Mouse (Mus musculus): Measurements from ENCODE around the gene Cox11. TPM values are rescaled to one million over a fixed set of nuclear protein-coding genes. Genes with fewer than 3 reads are reported as not detected.
A peak's percentile ranks its signal among the peaks of the same experiment; 100 is the strongest.

The Cox11 gene
- polyA plus RNA-seq, 1 experiment from 2014 or later, result 44.1 TPM

DNA sequence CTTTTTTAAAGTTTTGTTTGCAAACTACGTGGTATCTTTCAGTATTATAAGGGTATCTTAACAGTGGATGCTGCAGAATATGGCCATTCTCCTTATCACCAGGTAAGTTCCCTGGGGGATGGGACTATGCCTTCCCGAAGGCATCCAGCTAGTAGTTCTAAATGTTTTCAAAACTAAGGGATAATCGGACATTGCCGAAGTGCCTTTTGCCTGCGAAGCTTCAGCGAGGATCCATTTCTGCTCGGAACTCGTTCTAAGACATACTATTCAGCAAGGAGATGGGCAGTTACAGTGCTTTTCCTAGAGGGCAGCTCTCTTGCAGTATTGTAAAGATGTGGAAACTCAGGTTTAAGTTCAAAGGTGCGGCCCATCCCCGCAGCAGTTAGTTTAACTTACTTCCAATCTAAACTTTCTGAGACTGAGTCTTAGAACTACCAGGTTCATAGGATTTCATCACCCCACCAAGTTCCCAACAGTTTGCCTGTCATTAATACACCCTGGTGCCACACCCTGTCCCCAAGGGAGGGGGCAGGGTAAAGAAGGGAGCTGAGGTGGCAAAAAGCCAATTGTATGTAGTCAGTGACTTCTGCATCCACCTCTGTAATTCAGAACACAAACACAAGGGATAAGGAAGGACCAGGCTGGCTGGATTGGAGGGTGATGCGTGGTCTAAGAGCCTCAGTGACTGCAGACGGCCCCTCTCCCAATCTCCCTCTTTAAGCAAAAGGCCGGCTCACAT is 48.5 kb downstream of the Cox11 start:
- WGBS, result 74% methylated on average over 13 of the region's 13 CpGs
- Histone ChIP-seq H3K4me2 (peak overlapping the region; percentile 91), H3K27me3 (replicated peaks) (no peaks in the 10 kb centered on the region), H3K4me1 (peaks cover 15% of the 10 kb centered on the region), H3K9ac (replicated peaks) (peak overlapping the region; percentile 62; the same call in 1 of the 2 replicates), H3K36me3 (no peaks in the 10 kb centered on the region), H3K27ac (replicated peaks) (no peak overlapping the region), H3K4me3 (replicated peaks) (peak overlapping the region; percentile 63), H3K9me3 (replicated peaks) (no peaks in the 10 kb centered on the region)
- ATAC-seq (ENCODE audit: low FRiP score), result no peak

DNA sequence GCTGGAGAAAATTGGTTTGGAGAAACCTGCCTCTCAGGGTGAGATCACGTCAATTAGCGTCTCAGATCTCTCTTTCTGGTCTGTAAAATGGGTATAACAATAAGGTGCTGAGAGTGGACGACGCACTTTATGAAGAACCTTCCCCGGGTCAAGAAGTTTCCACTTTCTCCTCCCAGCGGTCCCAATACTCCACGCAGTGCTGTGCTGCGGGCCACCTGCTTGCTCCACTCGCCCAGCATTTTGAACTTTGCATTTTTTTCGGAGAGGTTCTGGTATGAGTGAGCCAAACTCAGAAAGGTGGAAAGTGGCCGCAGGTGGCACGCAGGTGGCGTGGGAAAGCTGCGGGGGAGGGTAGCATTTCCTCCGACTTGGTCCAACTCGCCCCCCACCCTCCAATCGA is 49.1 kb downstream of the Cox11 start:
- Histone ChIP-seq H3K4me3 (replicated peaks) (peak overlapping the region; percentile 63), H3K4me2 (peak overlapping the region; percentile 91), H3K27me3 (replicated peaks) (no peaks in the 10 kb centered on the region), H3K9ac (replicated peaks) (peak overlapping the region; percentile 62), H3K36me3 (no peaks in the 10 kb centered on the region), H3K27ac (replicated peaks) (peak overlapping the region; percentile 83), H3K4me1 (peaks cover 15% of the 10 kb centered on the region), H3K9me3 (replicated peaks) (no peaks in the 10 kb centered on the region)
- WGBS, result 1% methylated on average over 17 of the region's 17 CpGs
- ATAC-seq (ENCODE audit: low FRiP score), result no peak

DNA sequence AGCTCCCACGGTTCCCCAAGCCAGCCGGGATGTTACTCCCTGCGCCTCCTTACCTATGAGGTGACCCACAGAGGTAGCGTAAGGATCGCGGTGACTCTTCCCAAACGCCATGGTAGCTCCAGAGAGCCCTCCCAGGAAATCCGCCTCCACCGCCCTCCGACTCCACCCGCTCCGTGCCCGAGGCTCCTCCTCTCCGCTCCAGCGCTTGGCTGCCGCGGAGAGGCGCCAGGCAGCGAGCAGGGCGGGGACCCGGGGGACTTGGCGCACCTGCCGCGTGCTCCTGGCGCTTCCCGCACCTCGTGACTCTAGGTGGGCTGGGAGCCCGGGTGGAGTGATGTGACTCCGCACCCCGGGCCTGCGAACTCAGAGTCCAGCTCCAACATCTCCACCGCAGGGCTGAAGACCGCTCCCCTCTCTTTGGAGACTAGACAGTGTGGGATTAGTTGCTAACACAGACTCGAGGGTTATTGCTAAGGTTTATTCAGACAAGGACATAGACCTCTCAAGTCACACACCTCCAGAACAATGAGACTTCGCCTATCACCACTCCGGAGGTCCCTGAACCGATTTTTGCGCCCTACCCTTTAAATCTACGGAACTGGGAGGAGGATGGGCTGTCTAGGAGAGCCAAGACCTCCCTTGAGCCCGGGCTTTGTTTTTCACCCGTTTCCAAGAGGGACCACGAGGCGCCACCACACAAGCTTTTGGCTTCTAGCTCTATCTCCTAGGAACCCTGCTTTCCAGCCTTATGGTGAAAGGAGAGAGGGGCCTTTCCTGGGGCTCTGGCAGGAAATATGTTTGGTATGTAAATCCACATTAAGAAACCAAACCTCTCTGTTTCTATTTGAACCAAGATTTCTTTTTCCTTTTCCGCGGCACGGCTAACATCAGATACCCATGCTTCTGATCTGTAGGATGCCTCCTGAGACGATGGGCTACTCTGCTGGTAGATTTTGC is 49.8 kb downstream of the Cox11 start, which contains the start of gene Tom1l1:
Tom1l1 (minus strand) TSS at position 907 of the 957 bp plus-strand sequence.
- peak within 1 kb of the TSS; percentile 83 for H3K27ac ChIP-seq (replicated peaks)
- H3K9ac ChIP-seq (replicated peaks), result peak within 1 kb of the TSS; percentile 62
- H3K4me2 ChIP-seq, result peak within 1 kb of the TSS; percentile 91
- H3K27me3 ChIP-seq (replicated peaks), result no peaks in the 10 kb centered on the region
- no peaks in the 10 kb centered on the region for H3K36me3 ChIP-seq
- no peaks in the 10 kb centered on the region for H3K9me3 ChIP-seq (replicated peaks)
- peak; percentile 92 for ATAC-seq (ENCODE audit: low FRiP score)
- 6% methylated on average over 47 of the region's 47 CpGs for WGBS
- H3K4me3 ChIP-seq (replicated peaks), result peak within 1 kb of the TSS; percentile 63
- H3K4me1 ChIP-seq, result peaks cover 15% of the 10 kb centered on the region

DNA sequence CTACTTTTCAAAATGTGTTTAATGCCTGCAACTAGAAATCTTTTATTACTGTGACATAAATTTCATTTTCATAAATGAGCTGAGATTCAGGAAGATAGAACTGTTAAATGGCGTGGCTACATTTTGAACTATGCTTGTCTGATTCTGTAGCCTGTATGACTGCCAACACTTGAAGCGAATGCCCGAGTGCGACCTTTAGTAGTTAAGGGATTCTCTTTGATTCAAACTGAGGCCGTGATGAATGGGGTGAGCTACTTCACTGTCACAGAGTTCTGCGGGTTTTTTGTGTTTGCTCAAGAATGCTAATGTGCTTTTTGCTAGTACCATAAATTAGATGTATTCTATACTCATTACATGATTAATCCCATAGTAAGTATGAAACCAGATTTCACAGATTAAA is 52.4 kb downstream of the Cox11 start:
- WGBS, result 8% methylated on average over 6 of the region's 6 CpGs

DNA sequence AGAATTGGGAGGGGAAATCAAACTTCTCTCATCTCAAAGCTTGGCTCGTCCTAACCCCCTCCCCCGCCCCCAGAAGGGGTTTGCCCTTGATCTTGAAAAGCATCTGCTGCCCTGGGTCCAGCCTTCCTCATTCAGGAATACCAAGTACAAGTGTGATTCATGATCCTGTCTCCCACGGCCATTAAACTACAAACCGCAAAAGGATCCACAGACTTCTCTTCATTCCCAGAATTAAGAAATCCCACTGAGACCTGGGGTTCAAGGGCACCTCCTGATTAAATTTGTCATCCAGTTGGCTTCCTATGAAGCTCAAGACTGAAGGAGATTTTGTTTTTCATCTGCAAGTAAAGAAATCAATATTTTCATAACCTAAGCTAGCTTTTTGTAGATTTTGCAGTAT is 56.2 kb downstream of the Cox11 start:
- WGBS, result 22% methylated on average over 4 of the region's 4 CpGs
- Histone ChIP-seq H3K4me2 (no peak overlapping the region), H3K27me3 (replicated peaks) (no peaks in the 10 kb centered on the region), H3K36me3 (no peaks in the 10 kb centered on the region), H3K9ac (replicated peaks) (no peak overlapping the region), H3K4me3 (replicated peaks) (no peak overlapping the region), H3K27ac (replicated peaks) (no peak overlapping the region), H3K4me1 (peaks cover 3% of the 10 kb centered on the region; the same call in 1 of the 2 replicates), H3K9me3 (replicated peaks) (no peaks in the 10 kb centered on the region)
- no peak for ATAC-seq (ENCODE audit: low FRiP score)

More for the DNA sequence above, 52.4 kb downstream of the Cox11 start:
- H3K27me3 ChIP-seq (replicated peaks), result no peaks in the 10 kb centered on the region
- H3K9ac ChIP-seq (replicated peaks), result no peak overlapping the region
- ATAC-seq (ENCODE audit: low FRiP score), result no peak
- H3K4me2 ChIP-seq, result no peak overlapping the region
- no peak overlapping the region for H3K27ac ChIP-seq (replicated peaks)
- H3K4me1 ChIP-seq, result peaks cover 15% of the 10 kb centered on the region
- no peaks in the 10 kb centered on the region for H3K36me3 ChIP-seq
- no peaks in the 10 kb centered on the region for H3K9me3 ChIP-seq (replicated peaks)
- no peak overlapping the region for H3K4me3 ChIP-seq (replicated peaks)

Other genes starting within 250 kb of the Cox11 start
- gene Hlf, start 247.3 kb upstream of the Cox11 start, polyA plus RNA-seq (2015; fragmentation: Nextera tagmentation; extraction: Ambion mirVana), result 2.6 and 3.2 TPM in 2 replicates
- 15.9 and 18.3 TPM in 2 replicates for gene Stxbp4, start 89 bp upstream of the Cox11 start, polyA plus RNA-seq (2015; fragmentation: Nextera tagmentation; extraction: Ambion mirVana)
- gene Tom1l1, start 50.2 kb downstream of the Cox11 start, polyA plus RNA-seq (2015; fragmentation: Nextera tagmentation; extraction: Ambion mirVana), result 24.5 and 30.1 TPM in 2 replicates